Mouse (Mus musculus) CH12F3 (cell line): Measurements from ENCODE around the gene Srrt.

ENCODE experiments used
- in situ Hi-C: fragments of 300-500 bp; cut with MboI; formaldehyde crosslinking; loops from 2 replicates; pipeline ENCODE4 v1.14.3; 2020; ENCODE audit warnings: low sequenced_read_pairs

The Srrt gene

DNA sequence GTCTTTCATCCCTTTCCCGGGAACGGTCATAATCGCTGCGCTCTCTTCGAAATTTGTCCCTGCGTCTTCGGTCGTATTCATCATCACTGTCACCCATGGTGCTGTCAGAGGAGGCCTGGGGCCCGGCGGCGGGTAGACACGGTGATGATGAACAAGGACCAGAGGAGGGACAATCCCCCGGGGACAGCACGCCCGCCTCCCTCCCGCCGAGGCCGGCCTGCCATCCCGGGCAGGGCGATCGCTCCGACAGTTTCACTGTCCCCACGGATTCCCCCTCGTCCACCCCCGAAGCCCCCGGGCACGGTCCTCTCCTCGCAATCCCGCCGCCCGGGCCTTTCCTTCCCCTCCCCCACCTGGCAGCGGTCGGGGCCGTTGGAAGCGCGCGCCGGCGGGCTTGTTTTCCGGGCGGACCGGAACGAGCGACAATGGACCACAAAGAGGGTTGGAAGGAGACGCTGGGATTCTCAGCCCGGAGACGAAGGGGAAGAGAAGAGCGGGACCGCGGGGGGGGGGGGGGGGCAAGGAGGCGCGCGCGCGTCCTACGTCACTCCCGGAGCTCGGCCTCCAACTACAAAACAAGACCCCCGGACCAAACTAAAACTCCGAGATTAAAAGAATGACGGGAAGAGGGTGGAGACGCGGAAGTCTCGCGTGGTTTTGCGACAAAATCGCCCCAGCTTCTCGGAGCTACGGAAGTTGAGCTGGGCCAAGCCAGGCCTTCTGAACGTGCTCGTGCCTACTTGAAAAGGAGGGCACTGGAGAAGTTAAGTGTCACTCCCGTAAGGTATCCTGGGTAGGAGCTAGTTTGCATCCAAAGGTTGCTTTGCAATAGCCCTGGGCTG is at the start of gene Srrt:
Gene Srrt (minus strand): TSS at position 604 of the 842 bp plus-strand sequence.
- in situ Hi-C loops, result no loop called here

DNA sequence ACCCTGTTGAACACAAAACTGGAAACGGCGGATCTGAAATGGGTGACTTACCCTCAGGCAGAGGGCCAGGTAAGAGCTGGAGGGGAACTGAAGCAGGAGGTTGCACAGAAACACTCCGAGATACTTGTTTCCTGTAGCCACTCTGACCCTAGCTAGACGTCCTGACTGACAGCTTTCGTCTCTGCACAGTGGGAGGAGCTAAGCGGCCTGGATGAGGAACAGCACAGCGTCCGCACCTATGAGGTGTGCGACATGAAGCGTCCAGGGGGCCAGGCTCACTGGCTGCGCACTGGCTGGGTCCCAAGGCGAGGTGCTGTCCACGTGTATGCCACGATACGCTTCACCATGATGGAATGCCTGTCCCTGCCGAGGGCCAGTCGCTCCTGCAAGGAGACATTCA is 46.6 kb upstream of the Srrt start:
- in situ Hi-C loops, result no loop called here

DNA sequence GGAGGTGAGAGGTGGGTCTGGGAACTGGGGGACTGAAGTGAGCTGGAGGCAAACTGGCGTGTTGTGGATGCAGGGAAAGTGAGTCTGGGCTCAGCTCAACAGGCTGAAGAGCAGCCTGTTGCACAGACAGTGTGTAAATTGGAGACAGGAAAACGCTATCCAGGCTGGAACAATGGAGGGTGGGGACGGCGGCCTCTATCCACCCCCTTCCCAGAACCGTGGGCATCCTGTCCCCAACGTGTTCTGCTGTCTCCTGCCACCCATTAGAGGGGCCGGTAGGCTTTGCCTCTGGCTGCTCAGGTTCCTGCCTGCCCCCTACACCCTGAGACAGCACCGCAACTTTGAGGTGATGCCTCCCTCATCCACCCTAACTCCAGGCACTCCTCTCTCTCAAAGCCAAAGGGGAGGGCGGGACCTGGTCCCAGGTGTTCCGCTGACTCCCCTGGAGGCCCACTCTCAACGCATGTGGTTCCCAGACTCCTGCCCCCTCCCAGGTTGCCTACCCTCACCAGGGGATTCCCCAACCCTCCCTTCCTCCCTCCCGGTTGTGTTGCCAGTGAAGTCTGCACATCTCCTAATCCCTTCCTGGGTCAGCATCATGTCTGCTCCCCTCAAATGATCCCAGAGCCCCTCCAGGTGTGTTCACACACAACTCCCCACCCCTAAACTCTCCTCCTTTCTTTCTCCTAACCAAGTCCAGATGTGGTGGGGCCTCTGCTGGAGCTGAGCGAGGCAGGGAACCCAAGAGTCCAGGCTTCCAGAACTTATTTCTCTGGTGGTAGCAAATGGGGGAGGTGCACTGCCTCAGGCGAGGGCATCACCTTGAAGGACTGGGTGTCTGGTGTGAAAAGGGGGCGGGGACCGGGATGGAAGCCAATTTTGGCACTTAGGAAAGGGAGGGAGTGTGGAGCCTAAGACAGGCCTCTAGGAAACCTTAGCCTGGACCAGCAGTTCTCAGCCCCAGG is 44.8 kb upstream of the Srrt start:
- in situ Hi-C loops, result no loop called here

DNA sequence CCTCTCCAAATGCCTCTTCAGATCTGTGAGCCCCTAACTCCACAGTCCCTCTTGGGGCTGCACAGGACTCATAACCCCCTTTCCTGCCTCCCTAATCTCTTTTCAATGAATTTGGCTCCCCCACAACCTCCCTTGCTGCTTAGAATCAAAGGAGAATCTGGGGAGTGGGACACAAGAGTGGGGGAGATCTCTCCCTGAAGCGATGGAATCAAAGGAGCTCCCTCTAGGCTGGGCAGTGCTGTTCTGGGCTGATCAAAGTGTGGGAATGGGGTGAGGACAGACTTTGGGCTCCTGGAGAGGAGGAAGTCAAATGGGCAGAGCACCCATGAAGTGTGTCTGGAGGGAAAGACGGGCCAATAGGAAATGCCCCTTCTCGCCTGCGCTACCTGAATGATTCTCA is 43.9 kb upstream of the Srrt start:
- in situ Hi-C loops, result no loop called here

DNA sequence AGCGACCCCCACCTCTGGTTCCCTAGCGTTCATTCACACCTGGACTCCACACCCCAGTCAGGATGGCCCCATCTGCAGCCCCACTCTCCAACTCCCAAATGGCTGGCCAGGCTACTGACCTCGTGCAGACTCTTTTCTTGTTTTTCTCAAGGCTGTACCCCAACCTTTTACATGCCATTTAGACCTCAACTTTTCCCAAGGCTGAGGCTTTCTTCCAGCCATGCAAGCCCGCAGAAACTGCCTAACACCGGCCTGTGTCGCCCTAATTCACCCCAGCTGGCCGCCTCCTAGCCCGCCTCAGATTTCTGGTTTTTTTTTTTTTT is 43.5 kb upstream of the Srrt start:
- in situ Hi-C loops, result no loop called here

DNA sequence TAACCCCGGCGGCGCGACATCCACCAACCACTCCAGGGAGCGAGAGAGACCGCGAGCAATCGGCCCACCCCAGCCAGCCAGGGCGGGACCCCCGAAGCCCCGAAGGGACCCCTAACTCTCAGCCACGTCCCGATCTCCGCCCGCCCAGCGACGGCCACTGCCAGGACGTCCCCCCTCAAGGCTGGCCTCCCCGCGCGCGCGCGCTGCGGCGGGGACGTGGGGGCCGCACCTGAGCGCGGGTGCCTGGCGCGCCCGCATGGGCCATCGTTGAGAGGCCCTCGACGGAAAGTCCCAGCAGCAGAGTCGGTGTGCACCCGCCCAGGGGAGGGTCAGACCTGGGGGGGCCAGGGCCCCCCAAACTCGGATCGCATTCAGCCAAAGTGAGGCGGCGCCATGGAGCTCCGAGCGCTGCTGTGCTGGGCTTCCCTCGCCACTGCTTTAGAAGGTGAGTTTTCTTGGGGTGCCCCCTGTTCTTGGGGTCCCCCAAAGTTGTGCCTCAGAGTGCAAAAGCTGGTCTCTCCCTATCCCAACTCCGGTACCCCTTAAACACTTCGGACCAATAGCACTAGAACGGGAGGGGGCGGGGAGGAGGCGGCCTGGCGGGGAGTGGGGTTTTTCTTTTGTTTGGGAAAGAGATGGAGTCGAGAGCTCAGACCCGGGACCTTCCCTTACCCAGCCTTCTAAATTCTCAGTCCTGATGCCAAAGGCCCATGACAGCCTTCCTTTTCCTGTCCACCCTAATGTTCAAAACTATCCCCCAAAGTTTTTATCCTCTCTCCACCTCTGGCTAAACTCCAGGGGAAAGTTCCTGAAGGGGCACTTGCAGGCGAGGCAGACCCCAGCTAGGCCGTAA is 43.0 kb upstream of the Srrt start:
- in situ Hi-C loops, result no loop called here

DNA sequence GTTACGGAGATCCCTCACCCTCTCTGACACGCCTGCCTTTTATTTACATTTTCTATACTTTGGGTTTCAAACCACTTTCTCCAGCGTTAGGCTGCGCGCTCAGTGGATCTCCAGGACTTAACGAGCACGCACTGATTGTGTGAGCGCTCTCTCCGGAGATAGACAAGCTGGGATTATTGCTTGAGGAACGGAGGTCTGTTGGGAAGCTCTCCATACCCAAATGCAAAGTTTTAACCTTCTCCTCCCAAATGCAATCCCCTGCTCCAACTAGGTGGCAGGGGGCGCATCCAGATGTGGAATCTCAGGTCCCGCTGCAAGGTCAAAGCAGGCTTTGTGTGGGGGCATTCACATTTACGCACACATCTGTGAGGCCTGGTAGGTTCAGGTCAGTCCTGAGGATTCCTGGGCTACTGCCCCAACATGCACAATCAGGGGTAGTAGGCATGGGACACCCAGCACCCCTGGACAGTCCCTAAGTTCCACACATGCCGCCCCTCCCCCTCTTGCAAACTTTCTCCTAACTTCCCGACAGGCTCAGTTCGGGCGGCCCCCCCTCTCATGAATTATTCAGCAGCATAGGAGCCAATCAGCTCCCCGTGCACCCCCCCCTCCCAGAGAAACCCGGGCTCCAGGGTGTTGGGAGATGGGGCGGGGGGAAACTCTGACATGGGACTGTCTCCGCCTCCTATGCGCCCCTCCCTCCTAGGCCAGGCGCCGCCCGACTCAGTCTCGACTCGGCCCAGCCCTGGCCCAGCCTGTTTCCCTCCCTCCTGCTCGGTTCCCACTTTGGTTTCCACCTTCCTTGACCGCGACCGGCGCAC is 42.1 kb upstream of the Srrt start, which contains the start of gene Ephb4:
Gene Ephb4 (plus strand): TSS at position 726 of the 821 bp plus-strand sequence.
- in situ Hi-C loops, result no loop called here

DNA sequence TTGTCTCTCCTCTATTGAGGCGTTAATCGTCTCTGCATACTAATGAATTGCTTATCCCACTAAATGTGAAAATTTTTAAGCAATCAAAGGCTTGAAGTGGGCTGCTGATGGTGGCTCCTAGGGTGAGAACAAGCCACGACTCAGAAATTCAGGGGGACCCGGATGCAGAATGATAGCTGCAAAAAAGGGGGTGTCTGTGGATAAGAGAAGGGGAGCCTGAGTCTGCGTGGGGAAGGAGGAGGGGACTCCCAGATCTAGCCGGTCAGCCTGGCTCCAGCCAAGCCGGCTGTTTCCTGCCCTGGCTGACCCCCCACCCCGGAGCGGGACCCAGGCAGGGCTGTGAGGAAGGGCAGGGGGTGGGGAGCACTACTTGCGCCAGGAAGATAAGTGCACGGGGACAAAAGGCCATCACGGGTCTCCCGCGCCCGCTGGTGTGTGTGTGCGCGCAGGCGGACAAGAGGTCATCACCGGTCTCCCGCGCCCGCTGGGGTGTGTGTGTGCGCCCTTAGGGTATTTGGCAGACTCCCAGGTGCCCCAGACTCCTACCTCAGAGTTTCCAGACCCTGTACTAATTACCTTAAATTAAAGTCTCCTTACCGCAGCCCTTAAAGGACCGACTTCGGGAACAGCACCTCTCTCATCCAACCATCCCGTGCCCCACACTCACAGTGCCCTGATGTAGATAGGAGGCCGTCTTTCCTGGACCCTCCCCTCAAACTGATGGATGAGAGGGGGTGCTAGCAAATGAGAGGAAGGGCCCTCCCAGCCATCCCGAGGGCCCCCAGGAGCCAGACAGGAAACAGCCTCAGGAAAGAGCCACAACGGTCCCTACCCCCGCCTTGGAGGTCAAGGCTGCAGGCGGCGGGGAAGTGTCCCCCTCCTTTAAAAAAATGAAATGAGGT is 41.3 kb upstream of the Srrt start:
- in situ Hi-C loops, result no loop called here

DNA sequence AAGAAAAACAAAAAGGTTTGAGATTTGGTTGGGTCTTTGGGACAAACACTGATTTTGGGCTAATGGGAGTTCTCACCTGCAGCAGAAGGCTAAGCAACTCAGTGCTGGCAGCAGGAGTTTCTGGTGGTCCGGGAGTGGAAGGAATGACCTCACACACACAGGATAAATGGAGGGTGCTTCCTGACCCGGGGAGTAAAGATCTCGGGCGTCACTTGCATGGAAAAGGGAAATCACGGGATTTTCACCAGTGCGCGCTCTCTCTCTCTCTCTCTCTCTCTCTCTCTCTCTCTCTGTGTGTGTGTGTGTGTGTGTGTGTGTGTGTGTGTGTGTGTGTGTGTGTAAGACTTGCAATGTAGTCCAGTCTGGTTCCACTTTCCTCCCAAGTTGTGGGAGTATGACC is 40.4 kb upstream of the Srrt start:
- in situ Hi-C loops, result no loop called here

DNA sequence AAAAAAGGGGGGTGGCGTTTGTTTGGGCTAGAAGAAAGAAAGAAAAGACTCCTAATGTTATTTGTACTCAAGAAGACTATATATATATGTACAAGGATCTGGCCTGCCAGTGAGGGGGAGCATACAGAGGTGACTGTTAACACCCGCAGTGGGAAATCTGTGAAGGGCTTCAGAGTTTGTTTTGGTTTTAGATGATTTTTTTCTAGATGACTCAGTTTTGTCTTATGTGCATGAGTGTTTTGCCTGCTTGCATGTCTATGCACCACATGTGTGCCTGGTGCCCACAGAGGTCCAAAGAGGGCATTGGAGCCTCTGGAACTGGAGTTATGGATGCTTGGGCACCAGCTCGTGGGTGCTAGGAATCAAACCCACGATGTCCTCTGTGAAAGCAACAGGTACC is 39.5 kb upstream of the Srrt start:
- in situ Hi-C loops, result no loop called here

DNA sequence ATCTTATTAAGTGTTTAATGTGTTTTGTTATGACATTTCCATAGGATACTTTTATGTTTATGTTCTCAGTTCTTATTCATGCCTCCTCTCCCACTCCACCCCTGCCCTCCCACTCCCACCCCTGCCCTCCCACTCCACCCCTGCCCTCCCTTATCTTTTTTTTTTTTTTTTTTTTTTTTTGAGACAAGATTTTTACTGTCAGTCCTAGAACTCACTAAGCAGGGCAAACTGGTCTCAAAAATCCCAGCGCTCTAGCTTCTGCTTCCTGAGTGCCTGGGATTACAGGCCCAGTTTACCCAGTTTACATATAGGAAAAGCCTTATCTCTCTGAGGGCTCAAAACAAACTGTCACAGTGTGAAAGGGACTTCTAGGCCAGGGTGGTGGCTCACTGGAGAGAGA is 38.9 kb upstream of the Srrt start:
- in situ Hi-C loops, result no loop called here

DNA sequence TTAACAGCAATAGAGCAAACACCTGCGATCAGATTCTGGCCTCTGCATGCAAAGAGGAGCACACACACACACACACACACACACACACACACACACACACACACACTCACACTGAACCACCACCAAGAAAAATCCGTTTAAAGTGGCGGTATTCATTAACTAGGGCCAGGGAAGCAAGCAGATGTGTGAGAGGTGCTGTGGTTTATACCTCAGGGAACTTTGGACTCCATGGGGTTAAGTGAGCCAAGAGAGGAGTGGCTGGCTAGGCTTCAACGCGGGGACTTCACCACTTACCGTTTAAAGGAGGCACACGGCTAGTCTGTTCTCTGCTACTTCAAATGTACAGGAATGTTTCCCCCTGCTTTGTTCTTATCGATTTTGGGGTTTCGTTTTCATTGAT is 38.3 kb upstream of the Srrt start:
- in situ Hi-C loops, result no loop called here

DNA sequence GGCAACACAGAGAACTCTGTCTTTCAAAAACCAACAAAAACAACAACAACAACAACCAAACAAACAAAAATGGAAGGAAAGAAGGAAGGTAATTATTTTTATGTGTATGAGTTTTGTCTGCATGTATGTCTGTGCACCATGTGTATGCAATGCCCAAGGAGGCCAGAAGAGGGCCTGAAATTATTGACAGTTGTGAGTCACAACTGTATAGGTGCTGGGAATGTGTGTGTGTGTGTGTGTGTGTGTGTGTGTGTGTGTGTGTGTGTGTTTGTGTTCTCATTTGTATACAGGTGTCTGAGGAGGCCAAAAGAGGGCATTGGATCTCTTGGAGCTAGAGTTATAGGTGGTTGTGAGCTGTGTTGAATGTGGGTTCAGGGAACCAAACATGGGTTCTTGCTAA is 36.4 kb upstream of the Srrt start:
- in situ Hi-C loops, result no loop called here

DNA sequence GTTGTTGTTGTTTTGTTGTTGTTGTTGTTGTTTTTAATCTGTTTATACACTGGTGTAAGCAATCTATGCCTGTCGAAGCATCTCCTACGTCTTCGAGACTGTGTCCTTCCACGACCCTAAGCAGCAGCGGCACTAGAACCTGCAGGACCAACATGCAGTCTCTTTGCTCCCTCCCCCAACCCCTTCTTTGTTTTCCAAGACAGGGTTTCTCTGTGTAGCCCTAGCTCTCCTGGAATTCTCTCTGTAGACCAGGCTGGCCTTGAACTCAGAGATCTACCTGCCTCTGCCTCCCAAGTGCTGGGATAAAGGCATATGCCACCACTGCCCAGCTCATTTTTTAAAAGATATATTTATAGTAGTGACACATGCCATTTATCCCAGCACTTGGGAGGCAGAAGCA is 35.9 kb upstream of the Srrt start:
- in situ Hi-C loops, result no loop called here

DNA sequence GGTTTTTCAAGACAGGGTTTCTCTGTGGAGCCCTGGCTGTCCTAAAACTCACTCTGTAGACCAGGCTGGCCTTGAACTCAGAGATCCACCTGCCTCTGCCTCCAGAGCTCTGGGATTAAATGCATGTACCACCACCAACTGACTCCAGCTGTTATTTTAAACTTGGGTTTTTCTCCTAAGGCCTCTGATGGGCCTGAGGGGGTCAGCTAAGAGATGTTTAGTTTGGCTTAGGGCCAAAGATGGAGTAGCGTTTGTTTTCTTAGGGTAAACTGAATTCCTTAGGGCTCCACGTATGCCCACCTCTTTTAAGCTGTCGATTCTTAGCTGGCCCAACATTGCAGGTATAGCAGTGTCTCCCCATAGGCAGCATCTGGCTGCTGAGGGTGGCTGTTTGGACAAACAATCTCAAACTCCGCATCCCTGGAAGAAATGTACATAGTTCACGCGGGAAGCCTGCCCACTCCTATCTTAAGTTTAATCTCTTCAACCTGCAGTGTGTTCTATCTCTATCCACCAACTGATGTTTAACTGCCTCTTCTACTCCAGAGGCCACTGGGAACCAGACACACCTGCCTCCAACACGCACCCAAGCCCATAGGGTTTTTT is 35.0 kb upstream of the Srrt start:
- in situ Hi-C loops, result no loop called here

DNA sequence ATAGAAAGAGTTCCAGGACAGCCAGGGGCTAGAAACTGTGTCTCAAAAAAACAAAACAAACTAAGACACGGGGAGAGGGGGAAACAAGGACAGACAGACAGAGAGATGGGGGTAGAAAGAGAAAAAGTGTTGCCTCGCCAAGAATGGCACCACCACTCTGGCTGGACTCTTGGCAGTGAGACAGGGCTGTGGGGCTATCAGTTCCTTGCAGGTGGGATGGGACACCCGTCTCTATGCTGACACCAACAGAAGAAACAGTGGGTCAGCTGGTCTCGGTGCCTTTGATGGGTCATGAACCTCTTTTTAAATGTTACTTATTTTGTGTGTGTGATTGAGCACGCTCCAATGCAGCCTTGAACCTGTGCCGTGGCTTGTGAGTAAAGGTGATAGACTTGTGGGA is 32.7 kb upstream of the Srrt start:
- in situ Hi-C loops, result no loop called here

DNA sequence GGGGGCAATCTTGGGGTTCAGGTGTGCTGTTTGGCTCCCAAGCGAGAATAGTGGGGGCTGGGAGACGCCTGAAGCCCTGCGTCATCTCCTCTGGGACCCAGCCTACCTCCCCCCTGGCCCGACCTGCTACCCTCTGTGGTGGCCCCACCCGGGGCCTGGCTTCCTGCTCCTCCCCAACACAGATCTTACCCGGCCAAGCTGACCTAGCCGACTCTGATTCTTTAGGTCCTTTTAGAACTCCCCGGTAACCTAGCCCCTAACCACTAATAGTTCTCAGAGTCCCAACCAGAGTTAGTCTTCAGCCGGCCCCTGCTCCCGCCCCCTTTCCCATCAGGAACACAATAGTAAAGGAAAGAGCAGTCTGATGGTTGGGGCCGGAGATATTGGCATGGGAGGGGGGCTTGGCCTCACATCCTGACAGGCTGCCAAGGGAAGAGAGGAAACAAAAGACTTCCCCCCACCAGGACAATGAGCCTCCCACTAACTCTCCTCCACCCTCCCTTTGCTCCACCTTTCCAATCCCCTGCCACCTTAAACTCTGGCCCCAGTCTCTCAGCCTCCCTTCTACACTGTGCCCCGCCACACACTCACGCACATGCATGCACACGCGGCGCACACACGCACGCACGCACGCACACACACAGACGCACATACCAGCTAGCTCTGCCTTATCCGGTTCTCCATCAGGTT is 32.0 kb upstream of the Srrt start:
- in situ Hi-C loops, result no loop called here

DNA sequence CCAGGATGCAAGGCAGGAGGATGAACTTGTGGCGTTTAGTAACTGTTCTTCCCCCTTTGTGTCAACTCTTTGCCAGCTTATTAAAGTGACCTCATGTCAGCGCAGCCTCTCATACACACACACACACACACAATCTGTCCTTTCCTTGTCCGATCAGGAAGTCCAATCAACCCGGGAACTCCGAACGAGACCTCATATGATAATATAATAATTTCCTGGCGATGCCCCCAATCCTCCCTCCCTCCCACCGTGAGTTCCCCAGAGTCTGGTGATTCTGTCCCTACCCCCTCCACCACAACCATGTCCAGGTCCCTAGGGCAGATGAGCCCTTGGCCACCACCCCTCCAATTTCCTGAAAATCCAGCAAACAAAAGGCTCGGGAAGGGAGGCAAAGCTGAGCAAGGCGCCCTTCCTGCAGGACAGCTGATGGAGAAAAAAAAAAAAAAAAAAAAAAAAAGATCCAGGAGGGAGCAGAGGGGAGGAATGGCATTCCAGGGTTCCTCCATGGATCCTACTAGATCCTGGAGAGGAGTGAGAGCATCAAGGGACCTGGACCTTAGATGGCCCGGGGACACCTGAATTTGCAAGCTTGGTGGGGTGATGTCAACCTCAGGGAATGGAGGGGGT is 31.3 kb upstream of the Srrt start:
- in situ Hi-C loops, result no loop called here
